Mouse (Mus musculus) liver, adult 2 months (tissue): ENCODE measurements around the gene Polr2l.

Experiments used
- CTCF ChIP-seq: fragments of 200-500 bp; IDR thresholded peaks from 2 replicates; pipeline ENCODE4 v1.5.1; 2011; ENCODE audit warnings: low read depth, low read length, control low read depth
- POLR2A ChIP-seq: fragments of 200-500 bp; IDR thresholded peaks from 2 replicates; pipeline ENCODE4 v1.6.1; 2011; ENCODE audit warnings: low read length, control low read depth; ENCODE audit not compliant: insufficient read depth; ENCODE audit errors: extremely low read depth

- no peak for TF ChIP-seq CTCF
- TF ChIP-seq POLR2A: no peak
These were observed 17.7 kb downstream of the Polr2l start for GRCm38 (mm10) chr7:141457236-141457635.
